Mouse (Mus musculus) heart, embryonic 11.5 days (tissue): ENCODE data around the gene Acadl. TPM values are rescaled to one million over a fixed set of nuclear protein-coding genes. Genes with fewer than 3 reads are reported as not detected.

Experiments used
- ATAC-seq: fragments of 200-750 bp; cut with Nextera tagmentation; replicated peaks from 2 replicates; pipeline ENCODE4 v1.8.0; 2017; ENCODE audit warnings: moderate library complexity; ENCODE audit not compliant: insufficient number of reproducible peaks, low FRiP score, low TSS enrichment
- H3K27ac ChIP-seq: fragments of 300-500 bp; sonication (generic); 2 replicates; pipeline ENCODE4 v1.5.1; 2014; ENCODE audit warnings: mild to moderate bottlenecking, low read depth, low read length
- H3K27me3 ChIP-seq: fragments of 300-500 bp; sonication (generic); 2 replicates; pipeline ENCODE4 v1.6.1; 2014; ENCODE audit warnings: mild to moderate bottlenecking, low read length, mixed read lengths; ENCODE audit not compliant: control insufficient read depth, insufficient read depth
- H3K36me3 ChIP-seq: fragments of 300-500 bp; sonication (generic); 2 replicates; pipeline ENCODE4 v1.6.1; 2014; ENCODE audit warnings: mild to moderate bottlenecking, low read length, moderate library complexity, mixed read lengths; ENCODE audit not compliant: control insufficient read depth, insufficient read depth
- H3K4me1 ChIP-seq: fragments of 300-500 bp; sonication (generic); 2 replicates; pipeline ENCODE4 v1.6.1; 2014; ENCODE audit warnings: low read length; ENCODE audit not compliant: control insufficient read depth, insufficient read depth
- H3K4me2 ChIP-seq: fragments of 300-500 bp; sonication (generic); 2 replicates; pipeline ENCODE4 v1.6.1; 2014; ENCODE audit warnings: mild to moderate bottlenecking, moderate library complexity
- H3K4me3 ChIP-seq: fragments of 300-500 bp; sonication (generic); 2 replicates; pipeline ENCODE4 v1.5.1; 2014; ENCODE audit warnings: low read depth, low read length
- H3K9ac ChIP-seq: fragments of 300-500 bp; sonication (generic); 2 replicates; pipeline ENCODE4 v1.6.1; 2014; ENCODE audit warnings: mild to moderate bottlenecking, low read depth, low read length, moderate library complexity
- H3K9me3 ChIP-seq: fragments of 300-500 bp; sonication (generic); replicated peaks from 2 replicates; pipeline ENCODE4 v1.6.1; 2016; ENCODE audit warnings: low read length; ENCODE audit not compliant: control insufficient read depth
- WGBS: fragments of 180-500 bp; shearing (Covaris S2); extraction: QIAGEN DNeasy Blood & Tissue Kit; methylation state at CpG from one replicate; pipeline ENCODE4 v1.1.7; 2014; ENCODE audit not compliant: insufficient replicate concordance; 5-methylcytosine and 5-hydroxymethylcytosine counted together
- polyA plus RNA-seq: library from polyadenylated mRNA; unstranded; fragments of >200 nt; fragmentation: Nextera tagmentation; extraction: Ambion mirVana; gene quantifications from 2 replicates; pipeline ENCODE4 v1.2.1, GENCODE M21; 2014

The Acadl gene
- polyA plus RNA-seq, 1 experiment from 2014 or later, result 257 TPM

DNA sequence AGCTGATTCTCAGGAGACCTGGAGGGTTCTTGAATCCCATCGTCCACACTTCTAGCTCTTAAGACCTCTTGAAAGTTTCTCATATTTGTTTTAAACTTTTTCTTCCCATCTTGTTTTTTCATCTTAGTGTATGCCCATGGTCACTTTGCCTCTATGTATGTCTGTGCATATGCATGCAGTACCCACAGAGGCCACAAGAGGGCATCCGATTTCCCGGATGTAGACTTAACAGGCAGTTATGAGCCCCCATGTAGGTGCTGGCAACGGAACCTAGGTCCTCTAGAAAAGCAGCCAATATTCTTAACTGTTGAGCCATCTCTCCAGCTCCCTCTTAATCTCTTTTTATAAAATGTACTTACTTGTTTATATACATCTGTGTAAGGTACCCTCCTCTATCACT is 15.6 kb downstream of the Acadl start:
- Histone ChIP-seq H3K4me2 (no peak overlapping the region), H3K27ac (no peak overlapping the region), H3K9ac (no peak overlapping the region), H3K36me3 (peaks cover 22% of the 10 kb centered on the region), H3K4me1 (no peaks in the 10 kb centered on the region), H3K27me3 (no peaks in the 10 kb centered on the region), H3K4me3 (no peak overlapping the region), H3K9me3 (peaks cover 5% of the 10 kb centered on the region; the same call in 1 of the 2 replicates)
- WGBS, result 88% methylated on average over 4 of the region's 4 CpGs
- ATAC-seq, result no peak

DNA sequence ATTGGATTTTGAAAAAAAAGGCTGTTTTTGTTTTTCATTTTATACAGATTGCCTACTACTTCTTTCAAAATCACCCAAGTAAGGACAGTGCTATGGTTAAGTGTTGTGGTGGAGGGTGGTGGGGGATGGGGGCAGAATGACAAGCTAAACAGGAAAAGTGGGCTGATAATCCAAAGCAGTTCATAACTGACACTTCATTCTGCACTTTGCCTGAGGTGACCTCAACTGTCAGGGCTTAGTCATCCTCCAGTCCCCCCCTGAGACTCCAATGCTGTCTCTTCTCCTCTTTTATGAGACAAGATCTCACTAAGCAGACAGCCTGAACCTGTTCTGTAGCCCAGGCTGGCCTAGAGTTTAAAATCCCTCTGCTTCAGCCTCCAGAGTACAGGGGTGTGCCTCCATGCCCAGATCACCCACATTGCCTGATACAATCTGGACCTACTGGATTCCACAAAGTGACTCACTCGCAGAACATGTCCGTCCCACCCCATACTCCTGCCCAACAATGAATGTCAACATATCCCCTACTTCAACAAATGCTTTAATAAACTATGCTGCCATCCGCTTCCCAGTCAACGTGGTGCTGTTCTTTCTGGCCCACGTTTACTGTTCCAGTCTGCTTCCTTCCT is 17.3 kb downstream of the Acadl start:
- H3K27me3 ChIP-seq, result no peaks in the 10 kb centered on the region
- peaks cover 5% of the 10 kb centered on the region; the same call in 1 of the 2 replicates for H3K9me3 ChIP-seq
- no peak overlapping the region for H3K4me2 ChIP-seq
- no peak overlapping the region for H3K9ac ChIP-seq
- H3K4me3 ChIP-seq, result no peak overlapping the region
- H3K36me3 ChIP-seq, result peaks cover 24% of the 10 kb centered on the region
- H3K4me1 ChIP-seq, result no peaks in the 10 kb centered on the region
- 82% methylated on average over 5 of the region's 5 CpGs for WGBS
- no peak overlapping the region for H3K27ac ChIP-seq
- ATAC-seq, result no peak

DNA sequence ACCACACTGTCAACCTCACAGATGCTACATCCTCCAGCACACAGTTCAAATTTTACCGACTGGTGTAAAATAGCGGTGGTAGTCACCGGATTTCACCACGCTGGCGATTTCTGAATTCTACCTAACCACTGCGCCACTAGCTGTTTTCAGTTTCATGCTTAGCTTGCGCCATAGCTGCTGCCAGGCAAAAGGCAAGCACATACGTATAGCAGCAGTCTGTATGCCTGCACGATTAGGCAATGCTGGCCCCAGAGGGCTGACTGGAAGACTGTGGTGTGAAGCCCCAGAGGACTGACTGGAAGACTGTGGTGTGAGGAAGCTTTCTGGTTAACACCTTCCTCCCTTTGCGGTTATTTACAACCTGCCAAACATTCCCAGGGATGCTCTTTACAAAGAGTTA is 21.1 kb downstream of the Acadl start:
- no peak overlapping the region for H3K4me2 ChIP-seq
- no peak overlapping the region for H3K9ac ChIP-seq
- H3K4me1 ChIP-seq, result no peaks in the 10 kb centered on the region
- 79% methylated on average over 10 of the region's 10 CpGs for WGBS
- no peak for ATAC-seq
- H3K27me3 ChIP-seq, result no peaks in the 10 kb centered on the region
- H3K27ac ChIP-seq, result no peak overlapping the region
- H3K9me3 ChIP-seq, result no peaks in the 10 kb centered on the region
- no peak overlapping the region for H3K4me3 ChIP-seq
- H3K36me3 ChIP-seq, result peaks cover 12% of the 10 kb centered on the region; the same call in 1 of the 2 replicates

DNA sequence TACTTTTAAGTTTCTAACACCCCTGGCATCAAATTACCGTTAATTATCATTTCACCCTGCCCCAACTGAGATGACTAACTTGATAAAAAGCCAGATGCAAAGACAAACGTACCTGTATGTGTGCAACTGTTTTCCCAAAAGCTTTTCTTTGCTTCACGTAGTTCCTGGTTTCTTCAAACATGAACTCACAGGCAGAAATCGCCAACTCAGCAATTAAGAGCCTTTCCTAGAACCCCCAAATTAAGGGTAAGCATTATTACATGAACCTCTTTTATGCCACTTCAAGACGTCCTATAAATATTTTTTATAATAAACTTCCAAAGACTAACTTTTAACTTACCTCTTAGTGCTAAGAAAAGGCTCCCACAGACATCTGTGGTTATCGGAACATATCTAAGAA is 21.6 kb downstream of the Acadl start:
- H3K9me3 ChIP-seq, result no peaks in the 10 kb centered on the region
- 77% methylated on average over 6 of the region's 6 CpGs for WGBS
- H3K27ac ChIP-seq, result no peak overlapping the region
- no peak for ATAC-seq
- H3K27me3 ChIP-seq, result no peaks in the 10 kb centered on the region
- H3K4me1 ChIP-seq, result no peaks in the 10 kb centered on the region
- no peak overlapping the region for H3K4me3 ChIP-seq
- peaks cover 12% of the 10 kb centered on the region; the same call in 1 of the 2 replicates for H3K36me3 ChIP-seq
- no peak overlapping the region for H3K4me2 ChIP-seq
- no peak overlapping the region for H3K9ac ChIP-seq

DNA sequence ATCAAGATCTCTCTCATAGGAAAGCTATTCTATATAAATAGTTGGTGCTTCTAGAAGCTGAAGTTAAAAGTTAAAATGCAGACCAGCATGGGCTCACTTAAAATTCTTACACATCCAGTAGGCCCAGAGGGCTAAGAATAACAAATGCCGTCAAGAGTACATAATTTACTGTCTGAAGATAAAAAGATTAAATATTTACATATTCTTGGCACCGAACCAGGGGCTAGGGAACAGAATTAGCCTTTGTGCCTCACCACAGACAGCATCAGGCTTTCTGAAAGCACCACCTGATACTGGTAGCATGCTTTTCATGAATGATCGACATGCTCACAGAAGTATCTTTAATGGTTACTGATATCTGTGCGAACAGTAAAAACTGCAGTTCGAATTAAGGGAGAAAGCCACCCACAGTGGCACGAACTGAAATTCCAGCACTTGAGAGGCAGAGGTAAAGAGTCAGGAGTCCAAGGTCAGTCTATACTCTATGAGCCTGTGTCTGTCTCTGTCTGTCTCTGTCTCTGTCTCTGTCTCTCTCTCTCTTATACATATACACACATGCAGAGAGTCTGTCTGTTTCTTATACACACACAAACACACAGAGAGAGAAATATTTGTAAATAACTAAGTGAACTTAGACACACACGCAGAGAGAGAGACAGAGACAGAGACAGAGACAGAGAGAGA is 23.2 kb downstream of the Acadl start:
- ATAC-seq, result no peak

DNA sequence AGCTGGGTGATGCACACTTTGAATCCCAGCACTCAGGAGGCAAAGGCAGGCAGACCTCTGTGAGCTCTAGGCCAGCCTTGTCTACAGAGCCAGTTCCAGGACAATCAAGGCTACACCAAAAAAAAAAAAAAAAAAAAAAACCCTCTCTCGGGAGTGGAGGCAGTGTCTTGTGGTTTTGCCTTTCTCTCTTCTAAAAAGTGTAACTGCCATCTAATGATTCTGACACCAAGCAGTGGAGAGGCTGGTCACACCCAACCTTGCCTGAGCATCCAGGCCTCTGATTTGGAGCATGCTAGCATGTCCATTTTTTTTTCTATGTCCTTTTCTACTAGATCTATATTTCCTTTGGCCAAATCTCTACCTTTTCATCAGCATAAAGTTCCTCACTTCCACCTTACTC is 23.9 kb downstream of the Acadl start:
- WGBS, result 67% methylated on average over 1 of the region's 1 CpGs
- Histone ChIP-seq H3K9me3 (no peaks in the 10 kb centered on the region), H3K4me3 (no peak overlapping the region), H3K4me1 (no peaks in the 10 kb centered on the region), H3K4me2 (no peak overlapping the region), H3K9ac (no peak overlapping the region), H3K27ac (no peak overlapping the region), H3K27me3 (no peaks in the 10 kb centered on the region), H3K36me3 (peaks cover 6% of the 10 kb centered on the region; the same call in 1 of the 2 replicates)
- ATAC-seq, result no peak

More for the DNA sequence above, 23.2 kb downstream of the Acadl start:
- no peak overlapping the region for H3K4me3 ChIP-seq
- no peak overlapping the region for H3K9ac ChIP-seq
- H3K4me1 ChIP-seq, result no peaks in the 10 kb centered on the region
- H3K27ac ChIP-seq, result no peak overlapping the region
- H3K27me3 ChIP-seq, result no peaks in the 10 kb centered on the region
- H3K9me3 ChIP-seq, result no peaks in the 10 kb centered on the region
- H3K36me3 ChIP-seq, result peaks cover 8% of the 10 kb centered on the region; the same call in 1 of the 2 replicates
- H3K4me2 ChIP-seq, result no peak overlapping the region
- 72% methylated on average over 7 of the region's 7 CpGs for WGBS

DNA sequence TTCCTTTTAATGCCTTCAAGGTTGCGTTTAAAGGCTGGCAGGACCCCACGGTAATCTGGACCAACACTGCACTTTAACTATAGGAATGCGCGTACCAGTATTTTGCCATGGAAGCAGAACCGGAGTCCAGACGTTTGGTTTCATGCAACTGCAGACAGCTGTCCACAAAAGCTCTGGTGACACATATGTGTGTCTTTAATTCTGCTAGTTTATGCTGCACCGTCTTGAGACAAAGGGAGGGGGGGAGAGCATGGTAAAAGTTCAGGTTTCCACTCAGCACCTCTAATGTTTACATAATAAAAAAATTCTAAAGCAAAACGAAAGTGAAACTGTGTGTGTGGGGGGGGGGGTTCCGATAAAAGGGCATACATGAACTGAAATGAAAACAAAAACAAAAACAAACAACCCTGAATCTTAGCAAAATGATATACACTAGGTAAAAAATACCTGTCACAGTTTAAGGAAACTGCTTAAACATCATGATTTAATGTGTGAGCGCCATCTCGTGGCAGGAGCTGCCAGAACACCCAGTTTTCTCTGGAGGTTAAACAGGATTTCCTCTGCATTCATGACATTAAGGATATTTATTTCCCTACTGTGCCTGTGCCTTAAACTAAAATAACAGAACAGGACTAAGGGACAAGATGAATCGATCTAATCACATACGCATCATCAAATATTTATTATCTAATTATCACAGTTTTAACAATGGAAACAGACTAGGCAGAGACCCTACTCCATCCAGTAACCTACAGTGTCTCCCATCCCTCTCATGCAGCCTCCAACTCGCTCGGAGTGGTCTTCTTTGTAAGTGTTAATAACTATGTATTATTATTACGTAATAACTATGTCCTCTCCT is 24.7 kb downstream of the Acadl start:
- no peak for ATAC-seq
- WGBS, result 55% methylated on average over 16 of the region's 16 CpGs
- Histone ChIP-seq H3K4me1 (no peaks in the 10 kb centered on the region), H3K27me3 (no peaks in the 10 kb centered on the region), H3K4me3 (no peak overlapping the region), H3K27ac (no peak overlapping the region), H3K36me3 (peaks cover 6% of the 10 kb centered on the region; the same call in 1 of the 2 replicates), H3K9me3 (no peaks in the 10 kb centered on the region), H3K9ac (no peak overlapping the region), H3K4me2 (no peak overlapping the region)

DNA sequence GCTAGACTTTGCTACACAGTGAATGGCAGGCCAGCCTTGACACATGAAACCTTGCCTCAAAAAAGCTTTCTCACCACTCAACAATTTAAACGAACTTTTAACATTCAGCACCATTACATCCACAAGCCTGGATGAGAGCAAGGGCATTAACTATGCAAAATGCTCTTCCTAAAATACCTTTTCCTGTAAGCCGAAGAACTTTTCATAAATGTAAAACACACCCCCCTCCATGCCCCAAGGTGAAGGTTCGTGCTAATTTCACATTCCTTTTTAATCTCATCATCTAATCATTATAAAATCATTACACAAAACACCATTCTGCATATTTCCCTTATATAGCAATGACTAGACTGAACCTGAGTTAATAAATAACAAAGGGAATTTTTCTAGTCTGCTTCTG is 25.9 kb downstream of the Acadl start:
- no peak overlapping the region for H3K27ac ChIP-seq
- 73% methylated on average over 3 of the region's 3 CpGs for WGBS
- no peak overlapping the region for H3K4me2 ChIP-seq
- H3K9me3 ChIP-seq, result no peaks in the 10 kb centered on the region
- H3K27me3 ChIP-seq, result no peaks in the 10 kb centered on the region
- H3K4me1 ChIP-seq, result no peaks in the 10 kb centered on the region
- H3K9ac ChIP-seq, result no peak overlapping the region
- H3K4me3 ChIP-seq, result no peak overlapping the region
- peaks cover 4% of the 10 kb centered on the region; the same call in 1 of the 2 replicates for H3K36me3 ChIP-seq
- ATAC-seq, result no peak
